Mouse (Mus musculus) thymus, adult 2 months (tissue): ENCODE data around the gene Acvr1b.

Experiments
- CTCF ChIP-seq: fragments of 200-500 bp; IDR thresholded peaks from 2 replicates; pipeline ENCODE4 v1.5.1; 2012; ENCODE audit warnings: mild to moderate bottlenecking, control low read depth, low read length, moderate library complexity, borderline replicate concordance; ENCODE audit not compliant: control insufficient read depth, poor library complexity, insufficient read depth; ENCODE audit errors: extremely low read depth
- POLR2A ChIP-seq: fragments of 200-500 bp; IDR thresholded peaks from 2 replicates; pipeline ENCODE4 v1.6.1; 2012; ENCODE audit warnings: mild to moderate bottlenecking, low read length, control low read depth, moderate library complexity; ENCODE audit not compliant: control insufficient read depth, poor library complexity, insufficient read depth; ENCODE audit errors: extremely low read depth

- TF ChIP-seq CTCF (no peak), POLR2A (no peak)
Observed at GRCm38 (mm10) chr15:101138675-101139074, 35.2 kb upstream of the Acvr1b start.
